Mouse (Mus musculus): Measurements from ENCODE around the gene Atp6v0e. TPM values are rescaled to one million over a fixed set of nuclear protein-coding genes. Genes with fewer than 3 reads are reported as not detected.

Atp6v0e gene
- total RNA-seq (2021): 10 to 100 TPM; 53.8 to 59.3 TPM
- long read RNA-seq, experiment 1, transcript Atp6v0e-201 (4 exons, 823 nt): major isoform, 32 of 40 reads
- long read RNA-seq, experiment 1, partial matches to known transcripts: 0 of 40 reads
- long read RNA-seq, experiment 1, other reads (novel, unspliced or antisense): 6 of 40 reads
- long read RNA-seq, experiment 2, transcript Atp6v0e-201 (4 exons, 823 nt): major isoform, 68 of 95 reads
- long read RNA-seq, experiment 2, partial matches to known transcripts: 0 of 95 reads
- long read RNA-seq, experiment 2, other reads (novel, unspliced or antisense): 24 of 95 reads

- DNase-seq (ENCODE audit: low spot score in 2 of 2): peak; percentile 95 to 97
Measured at GRCm38 (mm10) chr17:26662978-26663683, at the start of gene Atp6v0e. Atp6v0e (plus strand) TSS chr17:26663231.

- no peak for DNase-seq (ENCODE audit: low spot score in 2 of 2)
Measured at GRCm38 (mm10) chr17:26614286-26614685, 48.7 kb upstream of the Atp6v0e start.

- no peak for DNase-seq (ENCODE audit: low spot score in 2 of 2)
Measured at GRCm38 (mm10) chr17:26614708-26615486, 48.1 kb upstream of the Atp6v0e start.

GRCm38 (mm10) chr17:26616696-26617095 is 46.3 kb upstream of the Atp6v0e start:
- no peak for DNase-seq (ENCODE audit: low spot score in 2 of 2)

- no peak for DNase-seq (ENCODE audit: low spot score in 2 of 2)
Measured at GRCm38 (mm10) chr17:26618498-26618897, 44.5 kb upstream of the Atp6v0e start.

GRCm38 (mm10) chr17:26619577-26619976 is 43.5 kb upstream of the Atp6v0e start:
- no peak for DNase-seq (ENCODE audit: low spot score in 2 of 2)

- no peak for DNase-seq (ENCODE audit: low spot score in 2 of 2)
Measured at GRCm38 (mm10) chr17:26620292-26620691, 42.7 kb upstream of the Atp6v0e start.

GRCm38 (mm10) chr17:26620786-26621766 is 42.0 kb upstream of the Atp6v0e start:
- DNase-seq (ENCODE audit: low spot score in 2 of 2): peak in 1 of 2 experiments; percentile 64

GRCm38 (mm10) chr17:26621912-26622311 is 41.1 kb upstream of the Atp6v0e start:
- DNase-seq (ENCODE audit: low spot score in 2 of 2): no peak

GRCm38 (mm10) chr17:26623991-26624390 is 39.0 kb upstream of the Atp6v0e start:
- no peak for DNase-seq (ENCODE audit: low spot score in 2 of 2)

GRCm38 (mm10) chr17:26624999-26625398 is 38.0 kb upstream of the Atp6v0e start:
- no peak for DNase-seq (ENCODE audit: low spot score in 2 of 2)

- no peak for DNase-seq (ENCODE audit: low spot score in 2 of 2)
Measured at GRCm38 (mm10) chr17:26625521-26626010, 37.5 kb upstream of the Atp6v0e start.

GRCm38 (mm10) chr17:26628479-26628878 is 34.6 kb upstream of the Atp6v0e start:
- no peak for DNase-seq (ENCODE audit: low spot score in 2 of 2)

- DNase-seq (ENCODE audit: low spot score in 2 of 2): no peak
Measured at GRCm38 (mm10) chr17:26628936-26629335, 34.1 kb upstream of the Atp6v0e start.

GRCm38 (mm10) chr17:26631811-26632327 is 31.2 kb upstream of the Atp6v0e start:
- DNase-seq (ENCODE audit: low spot score in 2 of 2): no peak

- no peak for DNase-seq (ENCODE audit: low spot score in 2 of 2)
Measured at GRCm38 (mm10) chr17:26633186-26633585, 29.8 kb upstream of the Atp6v0e start.

- no peak for DNase-seq (ENCODE audit: low spot score in 2 of 2)
Measured at GRCm38 (mm10) chr17:26633926-26634325, 29.1 kb upstream of the Atp6v0e start.

GRCm38 (mm10) chr17:26634539-26634938 is 28.5 kb upstream of the Atp6v0e start:
- no peak for DNase-seq (ENCODE audit: low spot score in 2 of 2)

GRCm38 (mm10) chr17:26635951-26636350 is 27.1 kb upstream of the Atp6v0e start:
- no peak for DNase-seq (ENCODE audit: low spot score in 2 of 2)

- DNase-seq (ENCODE audit: low spot score in 2 of 2): no peak
Measured at GRCm38 (mm10) chr17:26637851-26638250, 25.2 kb upstream of the Atp6v0e start.

Measured in layer of hippocampus, postnatal 14 days (tissue).